Mouse (Mus musculus): ENCODE measurements at regions not wholly inside any gene's neighbourhood (a gene's known extent, or its start where the extent isn't known, plus 50 kb on each side); places are given as distances from the start of the nearest gene placed in this dataset.
"Not testable (repeated sequence)": the region's sequence is repeated elsewhere in the genome, so short reads cannot be mapped to it uniquely, and the experiment has no call there.

DNA sequence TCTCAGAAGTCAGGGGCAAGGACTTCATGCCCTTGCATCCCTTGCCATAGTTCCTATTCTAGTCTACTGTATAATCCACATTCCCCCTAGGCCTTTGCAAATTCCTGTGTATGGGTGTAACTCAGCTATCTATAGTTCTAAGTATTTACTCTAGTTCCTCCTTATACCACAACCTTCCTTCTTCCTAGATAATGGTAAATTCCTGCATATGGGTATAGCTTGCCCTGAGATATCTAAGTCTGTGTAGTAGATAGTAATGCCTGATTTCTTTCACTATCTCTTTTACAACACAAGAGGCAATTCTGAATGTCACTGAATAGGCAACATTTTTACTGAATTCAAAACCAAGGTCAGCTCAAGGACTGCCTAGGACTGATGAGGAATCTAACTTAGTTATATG lies 1000.2 kb downstream of the Kcnt2 start:
- DNase-seq (ENCODE audit: low spot score in 2 of 2) = not testable (repeated sequence)

- DNase-seq (ENCODE audit: low spot score in 2 of 2) = no peak
These were observed 1028.8 kb downstream of the Kcnt2 start for GRCm38 (mm10) chr1:141274738-141275137.

GRCm38 (mm10) chr1:141281513-141281912 lies 1035.6 kb downstream of the Kcnt2 start:
- no peak for DNase-seq (ENCODE audit: low spot score in 2 of 2)

- DNase-seq (ENCODE audit: low spot score in 2 of 2) = no peak
These were observed 1077.0 kb downstream of the Kcnt2 start for GRCm38 (mm10) chr1:141322968-141323367.

- DNase-seq (ENCODE audit: low spot score in 2 of 2) = peak; percentile 8 to 23
These were observed 1092.1 kb downstream of the Kcnt2 start for GRCm38 (mm10) chr1:141338073-141338472.

DNA sequence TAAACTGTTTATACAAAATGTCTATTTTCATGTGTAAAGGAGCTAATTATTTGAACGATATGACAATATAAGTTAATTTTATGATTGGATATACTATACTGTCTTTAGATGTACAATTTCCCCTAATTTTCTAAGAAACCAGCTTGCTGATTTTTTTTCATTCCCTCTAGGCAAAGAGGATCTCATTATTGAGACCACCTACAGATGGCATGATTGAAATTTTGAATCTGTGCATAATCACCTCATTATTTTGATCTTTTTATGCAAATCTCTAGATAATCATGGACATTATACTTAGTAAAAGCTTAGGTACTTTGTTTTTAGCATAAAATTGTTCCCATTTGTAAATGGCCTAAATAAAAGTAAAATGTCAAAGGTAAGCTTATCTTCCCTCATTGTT lies 1123.5 kb downstream of the Kcnt2 start:
- DNase-seq (ENCODE audit: low spot score in 2 of 2) = no peak

GRCm38 (mm10) chr1:141375966-141376365 lies 1130.0 kb downstream of the Kcnt2 start:
- DNase-seq (ENCODE audit: low spot score in 2 of 2) = no peak

DNA sequence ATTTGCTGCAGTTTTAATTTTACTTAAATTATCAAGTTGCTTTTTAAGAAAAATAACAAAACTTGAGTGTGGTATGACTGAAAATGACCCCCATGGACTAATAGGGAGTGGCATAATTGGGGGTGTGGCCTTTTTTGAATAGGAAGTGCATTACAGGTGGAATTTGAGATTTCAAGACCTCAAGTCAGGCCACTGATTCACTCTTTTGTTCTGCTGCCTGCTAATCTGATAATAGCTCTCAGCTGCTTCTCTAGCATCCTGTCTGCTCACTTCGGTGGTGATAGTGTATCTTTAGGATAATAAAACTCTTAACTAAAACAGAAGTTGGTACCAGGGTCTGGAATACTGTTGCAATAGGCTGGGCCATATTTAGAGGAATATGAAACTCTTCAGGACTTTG lies 1155.4 kb downstream of the Kcnt2 start:
- no peak for DNase-seq (ENCODE audit: low spot score in 2 of 2)

GRCm38 (mm10) chr1:141429675-141430074 lies 1183.7 kb downstream of the Kcnt2 start:
- DNase-seq (ENCODE audit: low spot score in 2 of 2) = peak; percentile 17 to 24

DNA sequence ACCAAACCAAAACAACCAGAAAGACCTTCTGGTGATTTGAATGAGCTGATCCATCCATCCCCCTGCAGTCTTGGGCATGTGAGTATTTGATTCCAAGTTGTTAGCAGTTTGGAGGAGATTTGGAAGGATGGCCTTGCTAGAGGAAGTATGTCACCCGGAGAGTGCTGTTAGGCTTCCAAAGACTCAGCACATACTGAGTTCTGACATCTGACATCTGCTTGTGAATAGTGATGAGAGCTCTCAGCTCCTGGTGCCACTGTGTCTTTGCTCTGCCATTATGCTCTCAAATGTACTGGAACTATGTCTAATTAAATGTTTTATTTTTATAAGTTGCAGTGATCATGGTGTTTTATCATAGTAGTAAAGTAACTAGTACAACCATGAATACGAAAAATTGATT lies 1184.2 kb downstream of the Kcnt2 start:
- no peak for DNase-seq (ENCODE audit: low spot score in 2 of 2)

- DNase-seq (ENCODE audit: low spot score in 2 of 2) = no peak
These were observed 1189.5 kb downstream of the Kcnt2 start for GRCm38 (mm10) chr1:141435452-141435851.

GRCm38 (mm10) chr1:141440234-141440633 lies 1194.3 kb downstream of the Kcnt2 start:
- DNase-seq (ENCODE audit: low spot score in 2 of 2) = no peak

GRCm38 (mm10) chr1:141450960-141451359 lies 1205.0 kb downstream of the Kcnt2 start:
- no peak for DNase-seq (ENCODE audit: low spot score in 2 of 2)

DNA sequence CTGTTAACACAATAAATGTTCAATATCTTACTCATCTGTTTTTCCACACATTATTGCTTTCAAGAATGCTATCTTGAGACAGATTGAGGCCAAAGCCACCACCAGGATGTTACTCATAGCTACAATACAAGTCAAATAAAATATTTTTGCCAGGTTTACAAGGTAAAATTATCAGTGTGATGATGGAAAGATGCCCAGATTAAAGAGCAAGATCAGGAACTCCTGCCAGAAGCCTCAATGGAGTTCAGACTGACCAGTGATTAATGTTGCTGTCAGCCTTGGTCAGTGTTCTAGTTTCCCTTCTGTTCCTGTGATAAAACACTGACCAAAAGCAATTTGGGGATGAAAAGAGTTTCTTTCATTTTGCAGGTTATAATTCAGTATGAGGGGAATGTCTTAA lies 1218.6 kb downstream of the Kcnt2 start:
- no peak for DNase-seq (ENCODE audit: low spot score in 2 of 2)
